Mouse (Mus musculus): Measurements from ENCODE around the gene P2ry1. TPM values are rescaled to one million over a fixed set of nuclear protein-coding genes. Genes with fewer than 3 reads are reported as not detected.

Gene P2ry1
- 10 to 100 TPM in 1 of 2 experiments, 1 to 10 TPM in 1; 9.4 to 11.4 TPM for total RNA-seq (2021)
- long read RNA-seq, experiment 1, partial matches to known transcripts = 0 of 7 reads
- long read RNA-seq, experiment 1, other reads (novel, unspliced or antisense) = 2 of 7 reads
- long read RNA-seq, experiment 2, transcript P2ry1-203 (1 exons, 2,203 nt) = major isoform, 5 of 9 reads
- long read RNA-seq, experiment 2, partial matches to known transcripts = 0 of 9 reads
- long read RNA-seq, experiment 2, other reads (novel, unspliced or antisense) = 0 of 9 reads

- DNase-seq (ENCODE audit: low spot score) = peak; percentile 89
These were observed at the start of gene P2ry1 for GRCm38 (mm10) chr3:61002587-61003501. TSS of gene P2ry1 (plus strand) at chr3:61002795.

- no peak for DNase-seq (ENCODE audit: low spot score)
These were observed 49.3 kb upstream of the P2ry1 start for GRCm38 (mm10) chr3:60953199-60953736.

DNA sequence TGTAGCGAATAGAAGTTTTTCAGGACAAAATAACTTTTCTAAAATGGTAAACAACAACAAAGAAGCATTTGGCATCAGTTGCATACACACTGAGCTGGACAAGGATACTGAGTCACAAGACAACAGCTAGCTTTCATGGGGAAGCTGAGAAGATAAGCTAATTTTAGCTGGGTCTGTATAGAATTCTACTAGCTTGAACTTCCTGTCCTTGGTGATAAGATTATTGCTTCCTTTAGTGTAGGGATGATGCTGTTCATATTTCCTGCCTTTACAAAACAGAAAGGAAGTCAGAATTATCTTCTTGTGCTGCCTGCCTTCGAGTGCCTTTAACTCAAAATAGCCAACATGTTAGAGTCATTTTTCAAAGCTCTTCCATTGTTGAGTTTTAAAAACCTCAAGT, 48.5 kb upstream of the P2ry1 start:
- DNase-seq (ENCODE audit: low spot score) = no peak

- DNase-seq (ENCODE audit: low spot score) = peak; percentile 18
These were observed 43.8 kb upstream of the P2ry1 start for GRCm38 (mm10) chr3:60958769-60959168.

GRCm38 (mm10) chr3:60965137-60965536, 37.5 kb upstream of the P2ry1 start:
- no peak for DNase-seq (ENCODE audit: low spot score)

DNA sequence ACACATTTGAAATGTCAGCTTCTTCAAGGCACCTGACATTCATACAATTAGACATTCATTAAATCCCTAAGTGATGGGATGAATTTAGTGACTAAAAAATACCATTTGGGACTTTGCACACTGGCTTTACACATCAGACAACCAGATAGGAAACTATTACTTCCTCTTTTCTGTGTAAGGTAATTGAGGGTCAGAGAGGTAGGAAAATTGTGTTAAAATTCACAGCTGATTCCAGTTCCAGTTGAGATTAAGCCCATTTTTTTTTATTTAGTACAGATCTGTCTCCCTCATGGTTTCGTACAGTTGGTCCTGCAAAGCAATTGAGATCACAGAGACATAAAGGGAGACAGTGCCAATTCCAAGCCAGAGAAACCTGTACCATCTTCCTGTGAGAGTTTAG, 27.7 kb upstream of the P2ry1 start:
- DNase-seq (ENCODE audit: low spot score) = no peak

DNA sequence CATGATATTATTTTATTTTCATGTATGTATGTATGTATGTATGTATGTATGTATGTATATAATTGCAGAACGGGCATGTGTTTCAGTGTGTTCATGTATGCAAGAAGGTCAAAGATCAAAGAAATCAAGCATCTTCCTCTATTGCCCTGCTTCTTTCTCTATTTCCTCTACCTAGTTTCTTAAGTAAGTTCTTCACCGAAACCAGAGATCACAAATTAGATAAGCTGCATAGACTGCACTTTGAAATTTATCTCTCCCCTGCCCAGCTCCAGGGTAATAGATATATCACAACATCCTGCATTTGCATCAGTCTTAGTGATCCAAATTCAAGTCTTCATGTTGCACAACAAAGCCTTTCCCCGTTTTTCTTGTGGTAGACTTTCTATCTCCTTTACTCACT, 20.5 kb upstream of the P2ry1 start:
- no peak for DNase-seq (ENCODE audit: low spot score)

DNA sequence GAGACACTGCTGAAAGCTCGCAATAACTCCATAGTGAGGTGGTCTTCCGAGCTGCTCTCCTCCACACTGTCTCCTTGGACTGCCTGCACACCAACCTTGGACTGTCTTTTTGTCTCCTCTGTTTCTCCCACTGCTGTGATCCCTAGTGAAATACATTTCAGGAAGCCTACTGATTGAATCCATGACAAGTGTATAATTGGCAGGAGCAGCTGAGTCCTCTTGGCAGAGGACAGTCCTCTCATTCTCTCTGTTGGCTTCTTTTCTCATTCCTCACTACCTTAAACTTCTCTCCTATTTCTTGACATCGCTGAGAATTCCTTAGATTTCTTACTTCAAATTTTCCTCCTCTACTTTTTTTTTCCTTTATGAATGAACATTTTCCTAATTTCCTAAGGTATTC, 4.5 kb upstream of the P2ry1 start:
- DNase-seq (ENCODE audit: low spot score) = peak; percentile 28

GRCm38 (mm10) chr3:60999715-61000114, 2.9 kb upstream of the P2ry1 start:
- DNase-seq (ENCODE audit: low spot score) = no peak

DNA sequence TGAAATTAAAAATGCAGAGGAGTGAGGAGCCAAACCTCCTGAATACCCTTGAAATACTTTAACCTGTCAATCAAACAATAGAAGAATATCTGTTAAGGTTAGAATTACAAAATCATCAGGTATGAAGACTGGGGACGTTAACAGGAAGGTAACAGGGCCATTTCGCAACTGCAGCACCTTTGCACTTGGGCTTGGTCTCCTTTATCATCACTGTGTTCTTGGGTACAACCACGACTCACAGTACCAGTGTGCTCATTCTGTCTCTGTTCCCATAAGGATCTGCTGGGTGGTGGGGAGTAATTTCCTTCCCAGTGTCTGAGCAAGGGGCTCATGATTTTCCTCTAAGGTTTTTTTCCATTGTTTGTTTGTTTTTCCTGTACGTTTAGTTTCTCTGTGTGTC, 1.8 kb upstream of the P2ry1 start:
- no peak for DNase-seq (ENCODE audit: low spot score)

GRCm38 (mm10) chr3:61001852-61002586, 576 bp upstream of the P2ry1 start:
- no peak for DNase-seq (ENCODE audit: low spot score)

GRCm38 (mm10) chr3:61004611-61005010, 2.0 kb downstream of the P2ry1 start:
- no peak for DNase-seq (ENCODE audit: low spot score)

GRCm38 (mm10) chr3:61011660-61012059, 9.1 kb downstream of the P2ry1 start:
- no peak for DNase-seq (ENCODE audit: low spot score)

DNA sequence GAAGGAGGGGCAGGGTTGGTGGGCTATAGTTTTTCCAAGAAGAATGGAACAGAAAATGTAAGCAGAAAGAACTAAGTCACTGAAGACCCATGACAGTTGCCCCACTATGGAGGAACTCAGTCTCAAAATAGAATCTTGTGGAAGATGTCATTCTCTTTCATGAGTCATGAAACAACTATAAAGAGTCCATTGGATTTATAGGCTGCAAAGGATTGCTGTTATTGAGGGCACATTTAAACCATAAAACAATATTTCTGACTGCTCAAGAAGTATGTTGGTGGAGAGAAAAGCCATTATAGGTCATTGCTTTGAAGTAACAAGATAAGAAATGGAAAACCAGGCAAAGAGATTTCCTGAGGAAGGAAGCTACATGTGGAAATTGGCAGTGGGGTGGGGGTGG, 10.0 kb downstream of the P2ry1 start:
- DNase-seq (ENCODE audit: low spot score) = no peak

DNA sequence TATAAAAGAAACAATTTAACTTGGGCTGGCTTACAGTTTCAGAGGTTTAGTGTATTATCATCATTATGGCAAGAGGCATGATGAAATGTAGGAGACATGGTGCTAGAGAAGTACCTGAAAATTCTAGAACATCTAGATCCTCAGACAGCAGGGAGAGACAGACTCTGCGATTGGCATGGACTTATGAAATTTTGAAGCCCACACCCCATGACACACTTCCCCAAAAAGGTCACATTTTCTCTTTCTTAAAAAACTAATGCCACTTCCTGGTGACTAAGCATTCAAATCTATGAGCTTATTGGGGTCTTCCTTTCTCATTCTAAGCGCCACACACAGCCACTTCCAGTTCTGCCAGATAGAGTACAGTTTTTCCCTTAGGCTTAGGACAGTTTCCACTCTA, 14.1 kb downstream of the P2ry1 start:
- no peak for DNase-seq (ENCODE audit: low spot score)

- DNase-seq (ENCODE audit: low spot score) = no peak
These were observed 29.5 kb downstream of the P2ry1 start for GRCm38 (mm10) chr3:61032100-61032499.

GRCm38 (mm10) chr3:61035633-61036032, 33.0 kb downstream of the P2ry1 start:
- no peak for DNase-seq (ENCODE audit: low spot score)

DNA sequence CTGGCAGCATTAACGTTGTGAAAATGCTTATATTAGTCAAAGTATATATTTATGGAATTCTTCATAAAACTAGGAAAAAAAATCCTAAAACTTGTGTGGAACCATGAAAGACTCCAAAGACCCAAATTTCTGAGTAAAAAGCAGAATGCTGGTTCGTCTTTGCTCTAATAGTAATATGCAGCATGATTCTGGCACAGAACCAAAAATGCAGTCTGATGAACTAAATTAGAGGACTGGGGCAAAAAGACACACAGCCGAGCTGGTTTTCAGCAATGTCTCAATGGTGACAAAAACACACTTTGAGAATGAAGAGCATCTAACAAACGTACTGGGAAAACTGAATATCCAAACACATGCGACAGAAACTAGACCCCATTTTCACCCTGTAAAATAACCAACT, 37.3 kb downstream of the P2ry1 start:
- no peak for DNase-seq (ENCODE audit: low spot score)

- DNase-seq (ENCODE audit: low spot score) = no peak
These were observed 47.5 kb downstream of the P2ry1 start for GRCm38 (mm10) chr3:61049976-61050672.

Measured in gastrocnemius, adult 18-20 months (tissue).